Mouse (Mus musculus) cerebellum, postnatal 10 days (tissue): ENCODE measurements around the gene Pcdh9.
A peak's percentile ranks its signal among the peaks of the same experiment; 100 is the strongest.

Experiments
- DNase-seq, 2 experiments: peaks; one replicate each; pipeline ENCODE4 v3.0.0; 2021; ENCODE audit warnings: mixed read lengths in 2 of 2

Gene Pcdh9

DNA sequence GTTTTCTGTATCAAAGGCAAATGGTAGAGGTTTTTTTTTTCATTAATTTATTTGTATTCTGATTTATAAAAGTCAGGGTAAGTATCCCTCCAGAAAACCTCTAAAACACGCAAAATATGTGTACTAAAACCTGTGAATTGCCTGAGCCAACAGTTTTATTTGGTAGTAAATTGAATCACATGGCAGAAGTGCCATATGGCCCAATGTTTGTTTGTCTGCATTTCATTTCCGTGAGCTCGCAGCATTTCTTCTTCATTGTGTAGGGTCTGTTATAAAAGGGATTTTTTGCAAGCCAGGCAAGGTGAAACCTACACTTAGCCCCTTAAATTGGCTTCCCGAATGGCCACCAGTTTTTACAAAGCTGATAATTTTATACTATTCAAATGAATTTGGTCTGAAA, 104.2 kb downstream of the Pcdh9 start:
- DNase-seq = no peak

DNA sequence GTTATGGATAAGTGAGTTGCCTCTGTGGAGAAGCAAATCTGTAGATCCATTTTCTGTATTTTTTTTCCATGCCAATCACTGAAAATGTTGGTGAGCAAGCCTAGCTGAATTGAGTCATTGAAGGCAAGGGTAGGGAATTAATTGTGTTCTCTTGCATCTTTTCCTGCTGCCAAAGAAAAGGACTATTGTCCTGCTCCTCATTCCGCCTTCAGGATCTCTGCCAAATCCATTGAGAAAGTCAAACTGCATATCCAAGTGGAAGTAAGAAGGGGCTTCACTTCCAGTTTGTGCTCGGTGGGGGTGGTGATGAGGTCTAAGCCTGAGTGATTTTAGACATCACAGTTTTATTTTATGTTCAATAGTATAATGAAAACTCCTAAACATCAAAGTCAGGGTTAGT, 105.4 kb downstream of the Pcdh9 start:
- peak; percentile 43 to 58 for DNase-seq

DNA sequence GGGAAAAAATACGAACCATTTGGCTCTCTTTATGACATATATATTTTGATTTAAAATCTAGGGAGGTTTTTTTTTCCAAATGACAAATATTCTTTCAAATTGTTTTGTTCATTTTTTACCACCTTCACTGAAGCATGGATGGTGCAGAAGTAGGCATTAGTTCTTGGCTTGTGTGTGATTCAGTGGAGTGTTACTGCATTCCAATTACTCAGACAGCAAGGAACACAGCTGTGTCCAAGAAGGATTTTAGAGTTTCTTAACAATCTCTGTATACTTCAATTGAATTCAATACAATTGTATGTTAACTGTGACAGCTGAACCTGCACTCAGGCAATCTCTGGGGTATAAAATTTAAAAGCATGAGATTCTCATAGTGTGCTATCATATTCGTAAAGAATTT, 127.6 kb downstream of the Pcdh9 start:
- DNase-seq = no peak

DNA sequence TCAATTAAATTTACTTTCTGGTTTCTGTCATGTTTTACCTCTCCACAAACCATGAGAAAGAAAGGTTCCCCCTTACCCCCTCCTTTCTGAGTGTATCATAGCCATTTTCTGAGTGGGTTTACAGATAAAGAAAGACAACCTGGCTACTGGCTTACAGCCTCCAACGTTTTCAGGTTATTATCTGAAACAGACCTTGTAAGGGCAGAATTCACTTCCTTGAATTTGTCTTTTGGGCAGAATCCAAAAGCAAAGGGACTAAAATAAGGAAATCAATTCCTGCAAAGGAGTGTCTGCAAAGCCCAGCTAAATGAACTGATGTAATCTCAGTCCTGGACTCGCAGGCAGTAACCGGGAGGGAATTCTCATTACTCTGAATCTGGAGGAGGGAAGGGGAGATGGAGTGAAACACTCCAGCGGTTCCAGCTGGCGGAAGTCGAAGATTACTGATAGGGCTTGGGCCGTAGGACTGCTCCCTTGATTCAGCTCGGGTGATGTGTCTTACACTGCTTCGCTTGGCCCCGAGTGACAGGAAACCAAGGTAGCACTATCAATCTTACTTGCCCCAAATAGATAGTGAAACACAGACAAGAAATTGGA, 156.3 kb downstream of the Pcdh9 start:
- no peak for DNase-seq

DNA sequence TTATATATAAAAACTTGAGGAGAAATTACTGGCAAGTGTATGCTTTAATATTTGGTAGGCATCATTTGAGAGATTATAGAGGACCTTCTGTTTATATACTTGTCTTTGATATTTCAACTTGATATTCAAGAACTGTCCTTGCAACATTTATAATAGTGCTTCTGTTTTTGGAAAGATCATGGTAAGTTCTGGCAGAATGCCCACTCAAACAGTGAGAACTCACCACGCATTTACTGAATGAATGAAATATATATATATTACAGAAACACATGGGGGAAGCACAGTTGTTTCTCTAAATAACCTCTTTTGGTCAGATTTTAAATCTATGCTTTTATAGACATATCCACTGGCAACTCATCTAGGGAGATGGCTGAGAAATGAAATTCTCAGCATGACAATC, 164.7 kb downstream of the Pcdh9 start:
- peak; percentile 48 to 53 for DNase-seq

DNA sequence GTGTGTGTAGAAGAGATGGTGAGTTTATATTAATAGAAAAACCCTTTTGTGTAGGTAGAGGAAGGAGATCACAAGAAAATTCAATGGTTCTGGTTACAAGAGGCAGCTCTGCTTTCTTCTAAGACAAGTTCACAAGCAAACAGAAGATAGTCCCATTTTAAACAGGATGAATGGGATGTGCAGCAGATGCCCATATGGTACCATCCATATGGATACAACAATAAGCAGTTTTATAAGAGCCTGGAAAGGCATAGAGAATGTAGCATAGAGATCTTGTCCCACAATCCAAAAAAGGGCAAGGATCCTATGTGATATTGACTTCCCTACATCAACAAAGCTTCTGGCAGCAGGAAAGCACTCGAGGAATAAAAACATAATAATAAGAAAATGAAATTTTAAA, 171.3 kb downstream of the Pcdh9 start:
- no peak for DNase-seq

DNA sequence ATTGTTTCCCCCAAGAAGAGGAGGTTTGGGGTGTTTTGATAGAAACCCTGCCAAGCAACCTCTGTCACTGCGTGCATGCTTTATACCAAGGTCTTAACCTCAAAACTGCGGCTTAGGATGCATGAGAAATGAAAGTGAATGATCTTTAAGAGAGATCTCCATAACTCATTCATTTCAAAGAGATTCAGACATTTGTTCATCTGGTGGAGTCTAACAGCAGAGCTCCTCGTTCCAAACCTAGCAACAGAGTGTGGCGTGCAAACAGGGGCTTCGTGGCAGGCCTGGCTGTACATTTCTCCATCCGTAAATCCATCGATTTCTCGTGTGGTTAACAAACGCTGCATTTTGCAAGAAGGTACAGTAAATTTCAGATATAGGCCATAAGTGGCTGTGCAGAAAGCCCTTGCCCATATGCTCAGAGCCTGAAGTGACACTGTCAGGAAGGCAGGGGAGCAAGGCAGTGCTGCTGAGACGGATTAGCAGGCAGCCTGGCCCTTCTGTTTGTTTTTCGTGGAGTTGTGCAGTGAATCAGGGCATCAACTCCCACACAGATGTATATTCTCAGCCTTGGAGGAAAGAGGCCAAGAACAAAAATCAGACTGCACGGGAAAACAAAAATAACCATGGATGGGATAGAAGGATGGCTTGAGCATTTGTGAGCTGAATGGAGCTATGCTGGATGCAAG, 177.1 kb downstream of the Pcdh9 start:
- peak; percentile 65 to 67 for DNase-seq

DNA sequence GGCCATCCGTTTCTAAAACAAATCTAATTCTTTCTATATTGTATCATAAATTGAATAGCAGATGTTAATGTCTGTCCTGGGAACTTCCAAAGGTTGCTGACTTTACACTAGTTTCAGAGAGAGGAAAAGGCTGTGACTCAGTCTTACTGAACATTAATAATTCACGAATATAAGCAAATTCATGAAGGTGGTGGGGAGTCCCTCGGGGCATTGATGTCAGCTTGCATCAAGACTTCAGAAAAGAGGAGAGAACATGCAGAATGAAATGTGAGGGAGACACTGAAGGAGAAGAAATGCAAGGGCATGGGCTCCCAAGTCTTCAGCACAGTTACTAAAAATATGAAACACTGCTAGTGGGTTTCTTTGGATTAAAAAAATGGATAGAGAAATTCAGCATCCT, 181.8 kb downstream of the Pcdh9 start:
- no peak for DNase-seq

DNA sequence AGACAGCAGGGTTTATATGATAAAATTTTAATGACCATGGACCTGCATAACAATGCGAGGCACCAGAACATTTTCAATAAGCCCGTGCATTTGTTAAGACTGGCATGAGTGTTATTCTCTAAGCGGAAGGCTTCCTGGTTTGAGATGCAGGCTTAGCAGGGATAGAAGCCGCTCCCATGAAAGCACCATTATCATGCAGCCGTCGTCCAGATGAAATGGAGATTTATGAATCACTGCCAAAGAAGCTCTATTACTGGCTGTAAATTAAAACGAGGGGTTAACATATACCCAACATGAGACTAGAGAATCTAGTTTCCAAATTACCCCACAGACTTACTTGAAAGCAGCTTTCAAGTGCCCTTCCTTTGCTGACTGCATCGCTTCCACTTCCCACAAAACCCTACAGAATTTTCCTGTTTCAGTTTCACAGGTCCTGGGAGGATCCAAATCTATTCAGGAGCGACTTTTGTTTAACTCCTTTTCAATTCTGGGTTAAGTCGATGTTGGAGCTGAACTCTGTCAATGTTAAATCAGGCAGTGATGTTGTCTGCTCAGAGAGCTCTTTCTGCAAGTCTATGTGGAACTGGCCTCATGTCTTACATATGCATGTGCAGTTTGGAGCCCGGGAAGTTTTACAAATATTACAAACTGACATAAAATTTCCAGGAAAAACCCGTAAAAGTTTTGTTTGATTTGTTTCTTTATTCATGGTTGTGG, 188.9 kb downstream of the Pcdh9 start:
- DNase-seq = peak; percentile 16 to 25

DNA sequence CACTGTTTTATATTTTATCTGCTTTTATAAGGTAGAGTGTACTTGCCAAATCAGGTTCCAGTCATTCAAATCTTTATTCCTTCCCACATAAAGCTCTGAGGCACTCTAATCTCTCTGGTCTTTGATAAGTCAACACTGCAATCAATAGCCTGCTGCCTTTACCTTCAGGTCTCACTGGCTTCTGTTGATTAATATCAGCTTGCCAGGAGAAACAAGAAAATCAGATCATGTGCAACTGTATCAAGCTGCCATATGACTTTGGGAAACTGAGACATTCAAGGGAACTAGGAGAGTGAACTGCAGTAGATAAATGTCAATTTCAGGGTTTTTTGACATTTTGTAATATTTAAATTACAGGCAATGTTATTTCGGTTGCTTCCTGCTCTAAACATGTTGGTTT, 189.6 kb downstream of the Pcdh9 start:
- DNase-seq = no peak

DNA sequence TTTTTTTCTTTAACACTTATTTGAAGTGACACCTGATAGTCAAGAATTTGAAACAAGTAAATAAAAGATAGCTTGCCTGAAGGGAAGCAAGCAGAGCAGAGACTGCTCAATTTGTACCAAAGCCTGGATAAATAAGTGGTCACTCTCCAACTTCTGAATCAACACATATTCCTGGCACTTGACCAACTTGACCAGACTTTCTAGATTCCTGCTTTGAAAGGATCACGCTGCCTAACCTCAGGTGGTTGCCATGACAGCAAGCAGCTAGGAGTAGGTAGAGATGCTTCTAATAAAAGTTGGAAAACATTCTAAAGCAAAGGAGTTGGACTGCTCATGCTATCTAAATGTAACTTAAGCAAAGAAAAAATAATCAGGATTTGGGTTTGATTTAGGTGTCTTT, 205.8 kb downstream of the Pcdh9 start:
- peak; percentile 74 to 79 for DNase-seq

DNA sequence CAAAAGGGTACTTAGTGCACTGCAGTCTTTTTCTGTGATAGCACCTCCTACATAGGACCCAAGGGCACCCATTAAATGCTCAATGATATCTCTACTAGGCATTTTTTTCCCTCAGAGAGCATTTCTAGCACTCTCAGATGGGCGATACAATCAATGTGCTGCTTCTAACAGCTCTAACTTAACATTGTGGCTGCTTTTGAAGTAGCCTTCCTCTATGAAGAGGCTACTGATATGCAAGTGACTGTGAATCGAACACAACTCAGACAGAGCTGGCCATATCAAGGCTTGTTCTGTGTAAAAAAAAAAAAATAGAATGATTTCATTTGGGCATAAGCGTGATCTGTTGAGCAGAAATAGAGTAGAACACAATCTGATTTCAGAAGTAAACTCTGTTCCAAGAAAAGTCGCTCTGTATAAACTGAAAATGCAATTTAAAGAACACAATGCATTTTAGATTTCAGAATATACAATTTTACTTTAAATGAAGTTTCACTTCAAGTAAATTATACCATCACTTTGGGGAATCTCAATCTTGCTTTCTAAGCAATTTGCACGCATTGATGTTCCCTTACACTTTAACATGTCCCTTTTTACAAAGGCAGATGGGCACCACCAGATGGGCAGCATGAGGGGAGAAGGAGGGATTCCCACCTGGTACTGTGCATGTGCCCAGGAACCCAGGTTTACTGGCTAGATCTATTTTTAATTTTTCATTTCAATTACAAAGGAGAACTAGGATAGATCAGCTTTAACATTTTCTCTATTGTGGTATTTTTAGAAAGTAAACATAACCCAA, 215.0 kb downstream of the Pcdh9 start:
- DNase-seq = peak; percentile 83 to 90

DNA sequence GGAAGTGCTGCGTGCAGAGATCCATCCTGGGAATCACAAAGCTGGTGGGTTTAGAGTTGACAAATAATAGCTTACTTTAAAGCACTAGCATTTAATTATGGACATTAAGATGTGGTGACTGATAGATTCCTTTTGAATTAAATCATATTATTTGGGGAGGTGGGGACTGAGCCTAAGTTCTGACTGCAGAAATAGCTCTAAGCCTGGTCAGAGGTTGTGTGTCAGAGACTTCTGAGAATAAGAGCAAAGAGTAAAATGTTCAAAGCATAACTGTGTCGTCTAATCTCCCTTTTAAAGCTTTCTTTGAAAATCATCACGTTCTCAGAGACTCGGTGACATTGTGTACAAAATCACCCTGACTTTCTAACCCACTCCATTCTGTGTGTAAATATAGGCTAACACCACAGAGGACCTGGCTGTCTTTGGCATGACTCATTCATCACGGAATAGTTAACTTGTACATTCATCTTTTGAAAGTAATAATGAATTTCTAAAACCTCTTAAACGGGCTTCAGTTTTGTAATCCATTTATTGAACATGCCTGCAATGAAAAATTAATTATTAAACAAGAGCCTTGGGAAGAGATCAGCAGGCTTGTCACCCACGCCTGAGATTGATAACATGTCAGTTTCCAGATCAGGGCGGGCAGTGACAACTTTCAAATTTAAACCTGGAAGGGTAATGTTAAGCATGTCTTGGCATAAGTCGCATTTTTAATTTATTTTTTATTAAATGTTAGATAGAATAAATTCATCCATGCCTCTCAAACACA, 236.3 kb downstream of the Pcdh9 start:
- no peak for DNase-seq

DNA sequence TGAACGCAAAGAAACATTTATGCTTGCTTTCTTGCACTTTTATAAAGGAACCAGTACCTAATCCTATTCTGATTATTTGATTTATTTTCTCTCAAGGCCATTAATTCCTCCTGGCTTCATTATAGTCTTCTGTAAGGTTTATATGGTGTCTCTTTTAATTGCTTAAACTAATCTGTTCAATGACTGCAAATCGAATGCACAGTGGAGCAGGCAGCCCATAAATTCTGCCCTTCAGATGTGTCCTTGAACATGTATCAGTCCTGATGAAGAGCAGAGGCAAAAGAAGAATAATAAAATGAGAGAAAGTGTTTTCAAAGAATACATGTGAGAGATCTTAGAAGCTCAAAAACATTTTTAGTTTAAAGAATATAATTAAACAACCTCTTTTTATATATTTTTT, 263.2 kb downstream of the Pcdh9 start:
- no peak for DNase-seq

DNA sequence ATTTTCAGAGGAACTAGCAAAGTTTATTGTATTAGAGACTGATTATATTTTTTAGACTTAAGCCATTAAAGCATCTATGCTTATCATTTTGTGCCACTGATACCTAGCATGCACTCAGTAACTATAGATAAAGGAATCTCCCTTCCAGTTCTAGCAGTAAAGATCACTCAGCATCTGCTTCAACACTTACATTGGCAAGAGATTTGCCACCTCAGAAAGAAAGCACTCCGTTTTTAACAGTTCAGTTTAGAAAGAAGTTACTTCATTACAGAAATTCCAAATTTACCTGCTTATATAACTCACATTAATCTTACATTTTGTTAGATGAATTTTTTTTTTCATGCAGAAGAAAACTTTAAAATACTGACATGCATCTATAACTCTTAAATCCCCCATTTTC, 266.3 kb downstream of the Pcdh9 start:
- no peak for DNase-seq

DNA sequence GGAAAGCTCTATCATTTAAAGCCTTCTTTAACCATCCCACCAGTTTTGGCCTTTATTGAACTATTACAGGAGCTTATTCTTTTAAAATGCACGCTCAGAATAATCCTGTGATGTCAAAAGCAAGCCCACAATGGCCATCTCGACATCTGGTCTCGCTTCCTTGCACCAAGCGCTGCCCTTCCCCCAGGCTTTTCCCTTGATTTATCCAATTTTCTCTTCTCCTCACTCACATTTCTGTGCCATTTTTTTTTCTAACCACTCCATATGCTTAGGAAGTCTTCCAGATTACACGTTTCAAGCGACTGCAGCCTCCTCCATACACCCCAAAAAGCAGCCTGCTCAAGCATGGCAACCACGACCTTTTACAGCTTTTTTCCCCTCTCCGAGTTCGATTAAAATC, 269.3 kb downstream of the Pcdh9 start:
- DNase-seq = peak; percentile 86 to 91

DNA sequence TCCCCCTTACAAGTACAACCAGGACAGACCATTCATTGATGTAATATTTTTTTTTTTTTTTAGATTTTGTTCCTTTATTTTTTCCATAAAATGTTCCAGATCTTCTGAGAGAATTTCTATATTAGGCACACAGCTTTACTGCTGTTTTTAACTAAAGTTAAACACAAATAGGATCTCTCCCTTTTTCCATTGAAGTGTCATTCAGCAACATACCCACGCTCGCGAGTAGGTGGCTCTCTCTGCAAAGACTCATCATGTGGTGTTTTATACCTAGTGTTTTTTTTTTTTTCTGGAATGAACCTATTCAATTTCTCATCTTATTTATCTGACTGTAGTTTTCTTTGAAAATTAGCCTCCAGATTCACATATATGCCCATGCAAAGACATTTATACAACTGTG, 282.9 kb downstream of the Pcdh9 start:
- no peak for DNase-seq

DNA sequence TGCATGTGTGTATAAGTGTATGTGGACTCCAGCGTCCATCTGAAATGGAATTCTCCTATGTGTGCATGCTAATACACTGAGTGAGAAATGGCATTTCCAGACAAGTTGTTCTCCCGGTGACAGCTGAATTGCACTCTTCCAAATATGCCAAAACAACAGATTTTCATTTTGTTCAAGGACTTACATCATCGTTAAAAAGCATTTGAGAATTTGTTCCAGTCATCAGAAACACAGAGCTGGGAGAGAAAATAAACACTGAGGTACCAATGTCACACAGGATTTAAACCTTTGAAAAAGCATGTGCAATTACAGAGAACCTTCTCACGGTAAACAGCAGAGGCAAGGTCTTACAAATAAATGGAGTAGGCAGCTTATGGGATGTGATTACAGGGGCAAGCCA, 290.5 kb downstream of the Pcdh9 start:
- peak in 1 of 2 experiments; percentile 13 for DNase-seq

DNA sequence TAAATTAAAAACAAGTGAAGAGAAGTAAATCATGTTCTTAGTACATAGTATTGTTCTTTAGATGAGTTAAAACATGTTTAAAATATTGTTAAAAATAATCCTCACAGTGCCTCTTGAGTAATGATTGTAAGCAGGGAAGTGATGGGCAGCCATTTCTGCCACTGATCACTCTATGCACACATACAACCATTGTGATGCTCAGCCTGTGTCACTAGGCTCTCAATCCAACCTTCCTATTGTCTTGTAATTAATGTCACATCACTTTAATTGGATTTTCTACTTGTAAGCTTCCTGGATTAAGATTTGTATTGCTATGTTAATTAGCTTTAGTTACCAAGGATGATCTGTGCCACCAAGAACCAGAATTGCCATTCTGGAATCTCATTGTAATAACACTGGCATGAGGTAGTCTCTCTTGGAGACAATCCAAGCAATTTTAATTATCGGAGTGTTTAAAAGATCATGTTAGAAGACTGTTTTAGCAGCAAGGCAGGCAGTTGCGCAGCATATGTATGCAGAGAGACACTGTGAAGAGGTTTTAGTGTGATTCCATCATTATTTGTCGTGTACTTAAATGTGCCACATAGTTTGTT, 305.0 kb downstream of the Pcdh9 start:
- DNase-seq = no peak

DNA sequence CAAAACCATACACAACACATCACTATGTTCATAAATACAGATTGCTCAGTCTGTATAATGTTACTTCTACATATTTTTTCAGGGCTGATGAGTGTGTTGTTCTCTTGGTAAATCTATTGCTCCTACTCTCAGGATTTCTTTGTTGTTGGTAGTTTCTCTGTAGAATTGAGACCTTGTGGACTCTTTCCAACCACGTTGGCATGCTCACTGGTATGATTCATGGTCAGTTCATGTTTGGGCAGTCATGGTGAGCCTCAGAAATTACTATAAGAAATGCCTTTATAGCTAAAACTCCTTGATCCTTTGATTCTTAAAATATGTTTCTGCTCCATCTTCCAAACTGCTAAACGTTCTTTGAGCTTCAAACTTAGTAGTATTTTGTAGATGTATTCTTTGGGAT, 326.1 kb downstream of the Pcdh9 start:
- DNase-seq = peak; percentile 14 to 26

DNA sequence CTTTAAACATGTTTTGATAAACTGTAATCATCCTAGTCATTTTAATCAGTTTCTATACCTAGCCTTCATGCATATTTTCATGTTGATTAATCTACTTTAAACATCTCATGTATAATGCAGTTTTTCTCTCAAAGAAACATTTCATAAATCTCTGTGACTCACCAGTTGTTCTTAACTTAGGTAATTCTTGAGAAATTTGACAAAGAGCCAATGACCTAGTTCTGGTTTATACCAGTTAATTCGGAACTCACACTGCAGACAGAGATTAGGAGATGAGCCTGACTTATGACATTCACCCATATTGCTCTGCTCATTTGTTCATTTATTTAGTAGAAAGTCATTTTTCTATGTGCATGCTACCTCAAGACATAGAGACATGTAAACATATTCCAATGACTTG, 328.9 kb downstream of the Pcdh9 start:
- no peak for DNase-seq

DNA sequence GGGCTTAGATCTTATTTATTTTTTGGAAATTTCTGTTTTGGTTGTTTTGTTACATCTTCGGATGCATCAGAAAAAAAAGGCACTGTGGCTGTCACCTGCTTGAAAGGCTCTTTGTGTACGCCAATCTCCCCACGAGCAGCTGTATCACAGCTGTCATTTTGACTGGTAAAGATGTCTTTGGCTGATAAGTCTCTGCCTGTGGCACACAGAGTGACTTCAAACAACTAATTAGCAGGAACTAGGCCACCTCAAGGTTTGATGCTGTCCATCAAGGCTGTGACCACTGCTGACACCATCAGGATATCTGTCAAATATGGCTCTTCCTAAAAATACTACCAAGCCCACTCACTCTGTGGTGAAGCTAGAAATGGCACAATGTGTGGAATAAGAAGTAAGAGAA, 336.7 kb downstream of the Pcdh9 start:
- no peak for DNase-seq
